Mouse (Mus musculus) heart, embryonic 16.5 days (tissue): ENCODE data around the gene Sox8. TPM values are rescaled to one million over a fixed set of nuclear protein-coding genes. Genes with fewer than 3 reads are reported as not detected.

Experiments
- ATAC-seq: fragments of 200-750 bp; cut with Nextera tagmentation; replicated peaks from 2 replicates; pipeline ENCODE4 v1.8.0; 2017; ENCODE audit warnings: moderate number of reproducible peaks; ENCODE audit not compliant: insufficient read depth, low FRiP score; ENCODE audit errors: extremely low read depth
- H3K27ac ChIP-seq: fragments of 300-500 bp; sonication (generic); 2 replicates; pipeline ENCODE4 v1.5.1; 2014; ENCODE audit warnings: mild to moderate bottlenecking, low read length, control low read depth, moderate library complexity
- H3K27me3 ChIP-seq: fragments of 300-500 bp; sonication (generic); 2 replicates; pipeline ENCODE4 v1.6.1; 2014; ENCODE audit warnings: low read length, mixed read lengths; ENCODE audit not compliant: control insufficient read depth, insufficient read depth
- H3K36me3 ChIP-seq: fragments of 300-500 bp; sonication (generic); 2 replicates; pipeline ENCODE4 v1.6.1; 2014; ENCODE audit not compliant: control insufficient read depth, insufficient read depth
- H3K4me1 ChIP-seq: fragments of 300-500 bp; sonication (generic); 2 replicates; pipeline ENCODE4 v1.6.1; 2014; ENCODE audit warnings: low read length, mixed read lengths; ENCODE audit not compliant: control insufficient read depth, insufficient read depth
- H3K4me2 ChIP-seq: fragments of 300-500 bp; sonication (generic); 2 replicates; pipeline ENCODE4 v1.6.1; 2014; ENCODE audit warnings: low read depth, mild to moderate bottlenecking, control low read depth, low read length
- H3K4me3 ChIP-seq: fragments of 300-500 bp; sonication (generic); 2 replicates; pipeline ENCODE4 v1.5.1; 2014; ENCODE audit warnings: mild to moderate bottlenecking, control low read depth, low read length
- H3K9ac ChIP-seq: fragments of 300-500 bp; sonication (generic); 2 replicates; pipeline ENCODE4 v1.6.1; 2014; ENCODE audit warnings: low read length, control low read depth
- H3K9me3 ChIP-seq: fragments of 300-500 bp; sonication (generic); replicated peaks from 2 replicates; pipeline ENCODE4 v1.6.1; 2016; ENCODE audit warnings: low read length; ENCODE audit not compliant: control insufficient read depth
- WGBS: fragments of 180-500 bp; shearing (Covaris S2); extraction: QIAGEN DNeasy Blood & Tissue Kit; methylation state at CpG from one replicate; pipeline ENCODE4 v1.1.7; 2014; 5-methylcytosine and 5-hydroxymethylcytosine counted together
- polyA plus RNA-seq: library from polyadenylated mRNA; unstranded; fragments of >200 nt; fragmentation: Nextera tagmentation; extraction: Ambion mirVana; gene quantifications from 2 replicates; pipeline ENCODE4 v1.2.1, GENCODE M21; 2015

The Sox8 gene
- polyA plus RNA-seq, 1 experiment from 2014 or later, result 0.54 TPM

GRCm38 (mm10) chr17:25584646-25585045, 14.2 kb upstream of the Sox8 start:
- H3K4me1 ChIP-seq, result peaks cover 17% of the 10 kb centered on the region
- no peak overlapping the region for H3K4me3 ChIP-seq
- 91% methylated on average over 9 of the region's 9 CpGs for WGBS
- no peaks in the 10 kb centered on the region for H3K9me3 ChIP-seq
- no peak overlapping the region for H3K9ac ChIP-seq
- no peak overlapping the region for H3K4me2 ChIP-seq
- no peaks in the 10 kb centered on the region for H3K27me3 ChIP-seq
- H3K36me3 ChIP-seq, result peaks cover 20% of the 10 kb centered on the region
- ATAC-seq, result no peak
- H3K27ac ChIP-seq, result no peak overlapping the region

DNA sequence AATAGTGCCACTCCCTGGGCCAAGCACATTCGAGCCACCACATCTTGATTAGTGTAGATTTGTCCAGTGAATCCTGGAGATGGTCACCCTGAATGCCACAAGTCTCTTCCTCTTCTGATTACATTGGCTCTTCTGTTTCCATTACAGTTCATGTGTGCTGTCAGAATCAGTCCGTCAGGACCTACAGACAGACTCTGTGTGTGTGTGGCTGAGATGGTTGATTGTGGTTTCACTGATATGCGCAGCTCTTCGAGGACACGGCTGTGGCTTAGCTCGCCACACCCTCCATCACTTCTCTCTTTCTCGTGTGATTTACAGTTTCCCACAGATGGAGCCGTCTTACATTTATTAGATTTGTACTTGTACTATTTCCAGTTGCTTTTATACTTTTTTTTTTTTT, 13.4 kb upstream of the Sox8 start:
- H3K9me3 ChIP-seq, result no peaks in the 10 kb centered on the region
- peaks cover 20% of the 10 kb centered on the region for H3K36me3 ChIP-seq
- 84% methylated on average over 8 of the region's 8 CpGs for WGBS
- no peak for ATAC-seq
- H3K27ac ChIP-seq, result no peak overlapping the region
- H3K4me3 ChIP-seq, result no peak overlapping the region
- H3K9ac ChIP-seq, result no peak overlapping the region
- H3K27me3 ChIP-seq, result no peaks in the 10 kb centered on the region
- H3K4me2 ChIP-seq, result no peak overlapping the region
- peaks cover 19% of the 10 kb centered on the region for H3K4me1 ChIP-seq

DNA sequence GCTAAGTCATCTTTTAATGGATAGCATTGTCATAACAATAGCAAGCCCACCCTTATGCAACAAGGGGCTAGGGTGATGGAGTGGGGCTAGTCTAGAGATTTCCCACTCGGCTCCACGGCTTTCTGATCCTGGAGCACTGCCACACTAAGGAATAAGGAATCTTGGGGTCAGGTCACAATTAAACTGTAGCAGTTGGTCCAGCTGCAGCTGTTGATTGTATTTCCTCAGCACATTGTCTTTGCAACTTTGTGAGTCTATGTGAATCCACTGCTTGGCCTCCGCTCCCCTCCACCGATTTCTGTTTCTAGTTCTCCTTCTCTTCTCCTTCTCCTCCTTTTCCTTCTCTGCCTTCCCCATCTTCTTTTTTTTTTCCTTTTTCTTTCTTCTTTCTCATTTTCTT, 12.6 kb upstream of the Sox8 start:
- Histone ChIP-seq H3K27me3 (no peaks in the 10 kb centered on the region), H3K4me2 (peak overlapping the region; percentile 23; the same call in 1 of the 2 replicates), H3K9me3 (no peaks in the 10 kb centered on the region), H3K4me1 (peaks cover 25% of the 10 kb centered on the region), H3K4me3 (no peak overlapping the region), H3K27ac (no peak overlapping the region), H3K9ac (no peak overlapping the region), H3K36me3 (peaks cover 19% of the 10 kb centered on the region)
- 74% methylated on average over 4 of the region's 4 CpGs for WGBS
- ATAC-seq, result no peak

GRCm38 (mm10) chr17:25582076-25582475, 11.6 kb upstream of the Sox8 start:
- H3K9me3 ChIP-seq, result no peaks in the 10 kb centered on the region
- H3K9ac ChIP-seq, result peak overlapping the region; percentile 1; the same call in 1 of the 2 replicates
- peak; percentile 4; the same call in 1 of the 2 replicates for ATAC-seq
- no peaks in the 10 kb centered on the region for H3K27me3 ChIP-seq
- 0 out of 2 replicates have a peak overlapping the region, but pooled peaks have one; percentile 1 for H3K4me3 ChIP-seq
- H3K4me1 ChIP-seq, result peaks cover 25% of the 10 kb centered on the region
- peaks cover 16% of the 10 kb centered on the region for H3K36me3 ChIP-seq
- peak overlapping the region; percentile 26 for H3K4me2 ChIP-seq
- H3K27ac ChIP-seq, result peak overlapping the region; percentile 63
- WGBS, result 42% methylated on average over 8 of the region's 8 CpGs

DNA sequence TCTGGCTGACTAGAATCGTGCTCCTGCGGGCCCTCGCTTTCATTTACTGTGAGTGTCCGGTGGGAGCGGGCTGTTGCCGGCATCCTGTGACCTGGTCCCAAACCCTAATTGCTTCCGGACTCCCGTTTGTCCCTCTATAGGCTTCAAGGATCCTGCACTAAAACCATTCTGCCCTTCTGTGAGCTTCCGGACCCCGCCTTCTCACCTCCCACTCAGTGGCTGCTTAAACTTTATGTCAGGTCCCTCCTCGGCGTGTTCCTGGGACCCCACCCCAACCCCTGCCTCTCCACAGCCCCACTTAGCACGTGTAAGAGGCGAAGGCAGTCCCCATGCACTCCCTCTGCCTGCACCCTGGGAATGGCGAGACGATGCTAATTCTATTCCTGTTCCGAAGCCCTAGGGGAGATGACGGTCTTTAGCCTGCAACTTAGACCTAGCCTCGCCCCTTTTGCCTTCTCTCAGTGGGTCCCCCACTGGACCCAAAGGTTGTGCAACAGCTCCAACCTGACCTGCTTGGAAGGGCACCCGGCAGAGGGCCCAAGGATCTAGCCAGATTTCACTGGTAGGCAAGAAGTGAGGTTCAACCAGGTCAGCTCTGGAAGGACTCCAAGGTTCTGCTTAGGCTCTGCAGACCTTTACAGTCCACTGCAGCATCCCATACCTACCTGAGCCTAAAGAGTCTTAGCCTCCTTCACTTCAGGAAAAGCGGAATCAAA, 9.0 kb upstream of the Sox8 start:
- Histone ChIP-seq H3K36me3 (peaks cover under 1% of the 10 kb centered on the region; the same call in 1 of the 2 replicates), H3K27ac (peak overlapping the region; percentile 83), H3K4me2 (peak overlapping the region; percentile 94), H3K9me3 (no peaks in the 10 kb centered on the region), H3K27me3 (no peaks in the 10 kb centered on the region), H3K4me1 (peaks cover 38% of the 10 kb centered on the region), H3K9ac (peak overlapping the region; percentile 88), H3K4me3 (peak overlapping the region; percentile 78)
- peak; percentile 28 for ATAC-seq
- 5% methylated on average over 21 of the region's 21 CpGs for WGBS

GRCm38 (mm10) chr17:25578920-25579319, 8.4 kb upstream of the Sox8 start, which contains the start of gene Lmf1:
Gene Lmf1, plus strand, starts transcription at chr17:25579085.
- Histone ChIP-seq H3K4me2 (peak within 1 kb of the TSS; percentile 94), H3K27me3 (no peaks in the 10 kb centered on the region), H3K9ac (peak within 1 kb of the TSS; percentile 88), H3K36me3 (no peaks in the 10 kb centered on the region), H3K4me3 (peak within 1 kb of the TSS; percentile 78), H3K9me3 (no peaks in the 10 kb centered on the region), H3K4me1 (peaks cover 38% of the 10 kb centered on the region), H3K27ac (peak within 1 kb of the TSS; percentile 83)
- under 1% methylated on average over 31 of the region's 31 CpGs for WGBS
- ATAC-seq, result peak; percentile 93

GRCm38 (mm10) chr17:25577702-25578101, 7.2 kb upstream of the Sox8 start:
- no peaks in the 10 kb centered on the region for H3K36me3 ChIP-seq
- peaks cover 37% of the 10 kb centered on the region for H3K4me1 ChIP-seq
- H3K27ac ChIP-seq, result no peak overlapping the region
- WGBS, result 65% methylated on average over 2 of the region's 2 CpGs
- no peaks in the 10 kb centered on the region for H3K27me3 ChIP-seq
- H3K9me3 ChIP-seq, result no peaks in the 10 kb centered on the region
- H3K4me3 ChIP-seq, result no peak overlapping the region
- no peak overlapping the region for H3K9ac ChIP-seq
- H3K4me2 ChIP-seq, result no peak overlapping the region
- ATAC-seq, result no peak

DNA sequence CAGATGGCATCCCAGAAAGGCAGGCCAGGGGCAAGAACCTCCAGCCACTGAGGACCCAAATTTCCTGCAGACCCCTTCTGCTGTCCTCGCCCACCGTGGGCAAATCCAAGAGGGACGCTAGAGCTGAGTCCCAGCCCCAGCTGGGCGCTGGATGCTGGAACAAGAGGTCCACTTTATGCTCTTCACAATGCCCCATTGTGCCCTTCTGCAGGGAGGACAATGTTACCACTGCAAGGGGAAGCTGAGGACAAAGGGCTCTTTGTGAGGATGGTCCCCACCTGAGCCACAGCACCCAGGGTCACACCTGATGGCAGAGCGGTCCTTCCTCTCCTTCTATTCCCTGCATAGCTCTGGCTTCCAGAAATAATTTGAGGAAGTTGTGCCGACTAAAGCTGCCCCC, 6.8 kb upstream of the Sox8 start:
- no peaks in the 10 kb centered on the region; the same call in 1 of the 2 replicates for H3K27me3 ChIP-seq
- H3K4me1 ChIP-seq, result peaks cover 33% of the 10 kb centered on the region
- 64% methylated on average over 6 of the region's 6 CpGs for WGBS
- no peaks in the 10 kb centered on the region for H3K36me3 ChIP-seq
- H3K9ac ChIP-seq, result no peak overlapping the region
- no peak overlapping the region for H3K4me2 ChIP-seq
- H3K27ac ChIP-seq, result no peak overlapping the region
- no peak for ATAC-seq
- no peaks in the 10 kb centered on the region for H3K9me3 ChIP-seq
- H3K4me3 ChIP-seq, result no peak overlapping the region

- Histone ChIP-seq H3K27ac (peak overlapping the region; percentile 26; the same call in 1 of the 2 replicates), H3K27me3 (peaks cover 4% of the 10 kb centered on the region; the same call in 1 of the 2 replicates), H3K4me3 (no peak overlapping the region), H3K4me1 (peaks cover 32% of the 10 kb centered on the region), H3K9ac (no peak overlapping the region), H3K4me2 (no peak overlapping the region), H3K9me3 (no peaks in the 10 kb centered on the region), H3K36me3 (no peaks in the 10 kb centered on the region)
- no peak for ATAC-seq
- WGBS, result 61% methylated on average over 2 of the region's 2 CpGs
Measured at GRCm38 (mm10) chr17:25576034-25576433, 5.5 kb upstream of the Sox8 start.
